Mouse (Mus musculus) E14TG2a.4 (cell line): ENCODE measurements around the gene Art2b.
"Not testable (repeated sequence)": the region's sequence is repeated elsewhere in the genome, so short reads cannot be mapped to it uniquely, and the experiment has no call there.

Source experiments
- CTCF ChIP-seq: conservative IDR thresholded peaks from 2 replicates; pipeline ENCODE4 v1.5.1; 2014; ENCODE audit warnings: low read length
- POU5F1 ChIP-seq: IDR thresholded peaks from 2 replicates; pipeline ENCODE4 v1.6.1; 2014; ENCODE audit warnings: low read length, borderline replicate concordance

DNA sequence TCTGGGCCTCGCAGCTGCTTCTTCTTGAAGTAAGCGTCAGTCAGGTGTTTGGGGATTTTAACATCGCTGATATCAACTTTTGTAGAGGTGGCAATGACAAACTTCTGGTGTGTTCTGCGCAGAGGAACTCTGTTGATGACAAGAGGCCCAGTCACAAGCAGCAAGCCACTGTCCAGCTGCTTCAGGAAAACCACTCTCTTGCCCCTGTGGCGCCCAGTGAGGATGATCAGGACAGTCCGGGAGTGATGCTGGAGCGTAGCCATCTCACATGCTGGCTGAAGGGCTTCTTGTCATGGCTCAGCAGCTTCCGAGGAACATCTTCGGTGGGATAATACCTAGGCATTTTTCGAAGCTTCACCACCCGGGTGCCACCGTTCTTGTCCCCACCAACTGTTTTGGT is 11.8 kb downstream of the Art2b start:
- not testable (repeated sequence) for TF ChIP-seq CTCF, POU5F1
